Mouse (Mus musculus) ES-Bruce4 (cell line): Measurements from ENCODE around the gene Pdcd6.

Source experiments
- EP300 ChIP-seq: IDR thresholded peaks from 2 replicates; pipeline ENCODE4 v1.6.1; 2011; ENCODE audit warnings: low read depth, low read length; ENCODE audit not compliant: insufficient read depth
- POLR2A ChIP-seq: IDR thresholded peaks from one replicate; pipeline ENCODE4 v1.8.1; 2011; ENCODE audit warnings: low read length; ENCODE audit not compliant: insufficient read depth

DNA sequence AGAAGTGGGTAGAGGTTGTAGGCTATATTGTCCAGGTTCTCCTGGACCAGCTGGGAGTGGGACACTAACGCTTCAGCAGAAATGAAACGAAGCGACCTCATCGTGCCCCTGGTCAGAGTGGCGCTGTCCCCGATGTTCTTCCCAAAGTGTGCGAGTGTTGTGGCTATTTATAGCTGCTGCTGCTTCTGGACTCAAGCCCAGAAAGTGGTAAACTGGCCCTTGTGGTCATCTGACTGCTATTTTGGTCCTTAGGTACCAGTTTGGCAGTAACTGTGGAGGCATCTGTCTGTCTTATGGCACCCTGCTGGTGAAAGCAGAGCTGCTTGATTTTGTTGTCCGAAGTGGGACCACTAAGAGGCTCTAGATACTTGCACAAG lies 46.5 kb upstream of the Pdcd6 start, which contains the start of gene Lrrc14b:
- TF ChIP-seq EP300 (no peak), POLR2A (no peak)
